Mouse (Mus musculus) bone marrow, adult 2 months (tissue): ENCODE data around the gene Metap1d.

Source experiments
- CTCF ChIP-seq: fragments of 200-500 bp; IDR thresholded peaks from 2 replicates; pipeline ENCODE4 v1.5.1; 2011; ENCODE audit warnings: low read length, control low read depth; ENCODE audit not compliant: control insufficient read depth, insufficient read depth
- POLR2A ChIP-seq: fragments of 200-500 bp; IDR thresholded peaks from 2 replicates; pipeline ENCODE4 v1.6.1; 2011; ENCODE audit warnings: low read depth, mild to moderate bottlenecking, control low read depth, low read length, borderline replicate concordance; ENCODE audit not compliant: control insufficient read depth

- TF ChIP-seq POLR2A (no peak), CTCF (no peak)
Observed at GRCm38 (mm10) chr2:71527323-71528013, 74.4 kb downstream of the Metap1d start.
